Mouse (Mus musculus): ENCODE results near the gene Sdr42e1.

GRCm38 (mm10) chr8:117695636-117696035 is 22.1 kb upstream of the Sdr42e1 start:
- TF ChIP-seq GATA1 (IDR thresholded peaks at IDR 0.05; ENCODE audit: borderline replicate concordance, low read length) = no peak
- TF ChIP-seq CTCF (IDR thresholded peaks at IDR 0.05; ENCODE audit: low read depth, low read length) = no peak
